Mouse (Mus musculus) erythroid progenitor cell, adult 5-6 weeks (primary cell): Measurements from ENCODE around the gene Dnajc11. TPM values are rescaled to one million over a fixed set of nuclear protein-coding genes. Genes with fewer than 3 reads are reported as not detected.

ENCODE experiments used
- ATAC-seq: replicated peaks from 2 replicates; pipeline ENCODE4 v1.8.0; 2016; ENCODE audit warnings: moderate number of reproducible peaks, mild to moderate bottlenecking, moderate TSS enrichment, inconsistent platforms; ENCODE audit not compliant: poor library complexity, low FRiP score, severe bottlenecking
- total RNA-seq, 2 experiments: library from RNA; stranded (forward) in 1 of 2; stranded (reverse) in 1 of 2; fragments of 150-400 nt in 1 of 2; fragments of 186-747, 209-891 nt in 1 of 2; gene quantifications; 2 replicates each; pipeline versions ENCODE4 v1.2.3 to v1.2.4; 2015 to 2017; ENCODE audit warnings: low replicate concordance in 2 of 2

The Dnajc11 gene
- total RNA-seq, 2 experiments from 2014 or later: 41.9 to 79.2 TPM

- no peak for ATAC-seq
Measured at GRCm38 (mm10) chr4:151922124-151922523, 11.4 kb upstream of the Dnajc11 start.

DNA sequence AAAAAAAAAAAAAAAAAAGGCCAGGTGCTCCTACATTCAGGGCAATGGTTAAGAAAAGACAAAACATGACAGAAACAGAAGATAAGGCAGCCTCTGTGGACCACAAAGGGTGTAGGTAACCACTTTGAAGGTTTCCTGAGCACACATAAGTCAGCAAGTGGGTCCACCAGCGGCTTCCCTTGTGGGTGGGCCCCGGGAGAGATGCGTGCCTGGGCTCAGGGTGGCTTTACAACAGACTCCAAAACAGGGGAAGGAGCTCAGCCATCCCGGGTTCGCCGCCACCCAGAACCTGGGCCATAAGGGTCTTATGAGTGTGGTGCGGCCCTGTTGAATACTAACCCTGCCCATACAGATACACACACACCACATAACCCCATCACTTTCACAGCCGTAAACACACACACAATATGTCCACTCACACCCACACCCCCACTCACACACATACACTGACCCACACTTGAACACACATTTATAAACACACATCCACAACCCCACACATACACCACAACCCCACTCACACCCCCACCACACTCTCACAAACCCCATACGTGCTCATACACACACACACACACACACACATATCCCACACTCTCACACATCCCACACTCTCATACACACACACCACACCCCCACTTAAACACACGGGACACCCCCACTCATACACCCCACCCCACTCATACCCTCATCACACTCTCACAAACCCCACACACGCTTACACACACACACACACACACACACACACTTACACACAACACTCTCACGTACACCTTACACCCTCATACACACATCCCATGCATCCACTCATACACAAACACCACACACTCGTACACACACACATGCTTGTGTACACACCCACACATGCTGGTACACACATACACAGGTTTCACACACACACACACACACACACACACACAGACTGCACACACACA is 651 bp upstream of the Dnajc11 start:
- ATAC-seq: peak; percentile 41

DNA sequence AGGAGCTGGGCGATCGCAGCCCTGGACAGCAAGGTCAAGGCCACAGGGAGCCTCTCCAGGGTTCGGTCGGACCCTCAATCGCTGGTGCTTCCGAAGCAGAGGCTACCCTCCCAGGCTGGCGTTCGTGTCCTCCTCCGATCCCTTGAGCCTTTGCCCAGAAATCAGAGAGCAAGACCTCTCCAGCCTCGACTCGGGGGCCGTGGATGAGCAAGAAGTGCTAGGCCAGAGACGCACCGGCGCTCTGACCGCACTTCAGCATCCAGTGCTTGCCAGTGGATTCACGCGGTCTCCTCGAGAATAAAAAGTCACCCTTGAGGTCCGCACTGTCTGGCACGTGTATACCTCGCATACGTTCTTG is 703 bp downstream of the Dnajc11 start:
- no peak for ATAC-seq

GRCm38 (mm10) chr4:151937441-151937840 is 4.0 kb downstream of the Dnajc11 start:
- no peak for ATAC-seq

DNA sequence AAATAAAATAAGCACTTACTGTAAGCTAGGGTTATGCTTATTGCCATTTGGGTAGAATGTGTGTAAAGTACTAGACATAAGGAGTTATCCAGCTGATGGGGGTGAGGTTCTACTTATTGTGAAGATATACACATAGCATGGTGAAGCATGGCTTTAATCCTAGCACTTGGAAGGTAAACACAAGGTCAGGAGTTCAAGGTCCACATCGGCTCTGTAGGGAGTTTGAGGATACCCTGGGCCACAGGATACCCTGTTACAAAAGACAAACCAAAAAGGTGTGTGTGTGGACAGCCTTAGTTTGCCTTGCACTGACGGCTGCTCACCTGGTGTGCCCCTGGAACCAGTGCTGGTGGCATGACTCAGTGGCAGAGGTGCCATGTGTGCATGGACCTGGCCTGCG is 4.6 kb downstream of the Dnajc11 start:
- ATAC-seq: no peak

- ATAC-seq: no peak
Measured at GRCm38 (mm10) chr4:151946211-151946610, 12.7 kb downstream of the Dnajc11 start.

- no peak for ATAC-seq
Measured at GRCm38 (mm10) chr4:151948497-151949471, 15.3 kb downstream of the Dnajc11 start.

- no peak for ATAC-seq
Measured at GRCm38 (mm10) chr4:151953209-151953608, 19.7 kb downstream of the Dnajc11 start.

DNA sequence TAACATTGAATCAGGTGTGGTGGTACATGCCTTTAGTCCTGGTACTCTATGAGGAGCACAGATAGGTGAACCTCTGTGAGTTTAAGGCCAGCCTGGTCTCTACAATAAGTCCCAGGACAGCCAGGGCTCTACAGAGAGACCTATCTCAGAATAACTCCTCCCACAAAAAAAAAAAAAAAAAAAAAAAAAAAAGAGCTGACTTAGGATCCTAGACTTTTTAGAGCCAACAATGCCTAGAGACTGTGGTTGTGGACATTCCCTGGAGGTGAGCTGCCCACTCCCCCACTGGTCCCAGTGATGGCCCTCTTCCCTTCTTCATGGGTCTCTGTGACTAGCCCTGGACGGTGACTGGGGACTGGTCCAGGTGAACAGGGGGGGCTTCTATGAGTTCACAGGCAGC is 22.3 kb downstream of the Dnajc11 start:
- no peak for ATAC-seq

DNA sequence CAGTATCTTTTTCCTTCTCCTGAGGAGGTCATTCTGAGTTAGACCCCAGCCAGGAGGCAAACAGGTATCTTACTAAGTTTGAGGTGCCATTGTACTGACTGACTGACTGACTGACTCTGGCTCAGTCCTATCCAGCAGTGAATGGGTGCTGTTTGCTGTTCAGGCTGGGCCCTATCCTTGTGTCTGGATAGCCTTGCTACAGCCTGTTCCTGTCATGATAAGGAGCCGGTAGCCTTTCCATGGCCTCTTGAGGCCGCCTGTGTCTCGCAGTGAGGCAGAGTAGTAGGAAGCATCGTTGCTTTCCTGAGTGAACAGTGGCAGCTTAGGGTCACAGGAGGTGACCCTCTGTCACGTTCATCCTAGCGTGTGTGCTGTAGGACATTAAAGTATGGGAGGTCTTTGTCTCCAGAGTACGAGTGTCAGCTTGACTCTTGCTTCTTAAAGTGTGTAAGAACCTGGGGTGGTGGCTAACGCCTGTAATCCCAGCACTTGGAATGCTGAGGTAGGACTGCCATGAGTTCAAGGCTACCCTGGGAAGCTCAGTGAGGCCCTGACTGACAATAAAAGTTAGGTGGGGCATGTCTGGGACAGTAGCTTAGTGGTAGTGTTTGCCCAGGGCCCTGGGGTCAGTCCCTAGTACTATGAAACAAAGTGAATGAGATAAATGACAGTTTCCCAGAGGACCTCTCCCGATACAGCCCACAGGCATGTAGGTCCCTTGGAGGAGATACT is 24.3 kb downstream of the Dnajc11 start:
- peak; percentile 69 for ATAC-seq

GRCm38 (mm10) chr4:151959849-151960512 is 26.5 kb downstream of the Dnajc11 start:
- ATAC-seq: peak; percentile 7; the same call in 1 of the 2 replicates

- peak; percentile 80 for ATAC-seq
Measured at GRCm38 (mm10) chr4:151960513-151960854, 27.0 kb downstream of the Dnajc11 start.

DNA sequence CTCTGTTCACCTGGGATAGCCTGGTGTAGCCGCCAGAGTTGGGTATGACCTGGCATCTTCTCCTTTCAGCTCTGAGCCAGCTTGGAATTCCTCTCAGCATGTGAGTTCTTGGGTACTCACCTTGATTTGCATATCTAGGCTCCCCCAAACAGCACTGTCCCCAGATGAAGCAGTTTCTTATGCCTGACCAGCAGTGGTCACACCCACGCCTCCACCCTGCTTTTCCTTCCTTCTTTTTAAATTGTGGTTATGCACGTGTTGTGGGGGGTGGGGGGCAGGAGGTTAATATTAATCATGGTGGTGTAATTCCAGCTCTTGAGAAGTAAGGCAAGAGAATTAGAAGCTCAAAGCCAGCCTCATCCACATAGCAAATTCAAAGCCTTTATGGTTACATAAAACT is 29.3 kb downstream of the Dnajc11 start:
- ATAC-seq: peak; percentile 54

- ATAC-seq: no peak
Measured at GRCm38 (mm10) chr4:151968204-151968921, 34.9 kb downstream of the Dnajc11 start.

GRCm38 (mm10) chr4:151972221-151972967 is 38.9 kb downstream of the Dnajc11 start:
- ATAC-seq: 0 out of 2 replicates have a peak, but pooled peaks have one; percentile 43

DNA sequence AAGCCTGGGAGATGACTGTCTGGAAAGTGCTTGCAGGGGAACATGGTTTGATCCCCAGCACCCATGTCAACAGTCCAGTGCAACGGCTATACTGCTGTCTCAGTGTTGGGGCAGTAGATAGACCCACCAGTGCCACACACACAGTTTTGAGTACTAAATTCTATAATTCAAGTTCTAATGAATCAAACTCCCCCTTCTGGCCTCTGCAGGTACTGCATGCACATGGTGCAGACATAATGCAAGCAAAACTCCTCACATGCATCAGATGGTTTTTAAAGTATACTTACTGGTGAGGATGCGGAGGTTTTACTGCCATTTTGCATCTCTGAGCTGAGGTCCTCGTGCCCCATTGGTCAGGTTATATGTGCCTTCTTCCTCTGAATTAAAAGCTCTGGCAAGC is 42.0 kb downstream of the Dnajc11 start:
- no peak; the same call in 1 of the 2 replicates for ATAC-seq

DNA sequence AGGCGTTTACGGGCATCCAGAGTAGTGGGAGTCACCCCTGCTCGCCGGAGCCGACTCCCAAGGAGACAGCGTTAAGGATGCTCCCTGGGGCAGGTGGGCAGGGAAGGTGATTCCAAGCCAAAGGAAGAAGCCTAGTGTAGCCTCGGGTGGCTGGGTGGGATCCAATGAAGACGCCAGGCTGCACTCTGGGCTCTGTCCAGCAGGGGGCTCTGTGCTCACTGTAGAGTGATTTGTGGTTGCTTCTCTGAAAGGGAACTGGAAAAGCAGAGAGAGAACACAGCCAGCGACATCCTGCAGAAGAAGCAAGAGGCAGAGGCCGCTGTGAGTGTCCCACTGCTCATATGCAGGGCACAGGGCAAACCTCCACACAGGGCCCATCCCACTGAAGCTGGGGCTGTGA is 44.3 kb downstream of the Dnajc11 start:
- ATAC-seq: peak; percentile 64

- no peak for ATAC-seq
Measured at GRCm38 (mm10) chr4:151980699-151981098, 47.2 kb downstream of the Dnajc11 start.
